Comparison of ENCODE assay signal across 9 mouse cellular contexts in genomic region chr5:114897374-114897793, GRCm38 (mm10). TPM values are rescaled to one million over a fixed set of nuclear protein-coding genes. Genes with fewer than 3 reads are reported as not detected.
DNase-seq lines count a peak whose midpoint lies in the region; ATAC-seq lines count a peak whose summit lies in the region.
"Had no signal": no experiment of that assay in that cellular context is flagged by ENCODE, and none has a peak within 500 bp of the region (broad histone marks: within the 10 kb centered on the region; RNA-seq: fewer than 3 reads in every experiment).

No protein-coding gene starts in this region.

- DNase-seq in gastrocnemius, adult 18-20 months (ENCODE audit: low spot score), result peak; percentile 40
- no peak for DNase-seq in gastrocnemius, postnatal 4 days (ENCODE audit: low spot score in 2 of 2)
- peak; percentile 38 to 43 for DNase-seq in heart, postnatal 14 days
- DNase-seq in kidney, postnatal 4 days, result peak; percentile 46 to 65
- DNase-seq in natural killer cell, adult 2 months (ENCODE audit: low spot score in 2 of 2), result no peak
- no peak for DNase-seq in spleen, adult 18-20 months

- intact Hi-C loops in heart, postnatal 14 days (cut with DNase I), result no loop called here

- ATAC-seq in common myeloid progenitor, adult 5-6 weeks (replicated peaks; ENCODE audit: low read depth, poor library complexity, severe bottlenecking), result peak; percentile 62
- peak; percentile 38; the same call in 1 of the 2 replicates for ATAC-seq in megakaryocyte-erythroid progenitor cell, adult 5-6 weeks (replicated peaks; ENCODE audit: low FRiP score, low TSS enrichment, poor library complexity, severe bottlenecking)
- ATAC-seq: Patski had no signal

RNA-seq across cellular contexts. Expression of gene Oasl2, which starts 0.6 kb away (rescaled TPM):
- 1 to 10 TPM in 1 of 2 experiments, under 1 TPM in 1; 0.43 to 1.3 TPM for total RNA-seq in gastrocnemius, adult 18-20 months (2021)
- 1 to 10 TPM; 1.4 to 2.5 TPM for total RNA-seq in gastrocnemius, postnatal 4 days (2021)
- 9.4 and 10.8 TPM in 2 replicates for total RNA-seq in common myeloid progenitor, adult 5-6 weeks (2017)
- total RNA-seq in heart, postnatal 14 days (2021), result 1 to 10 TPM; 5.1 to 5.3 TPM
- 3.9 and 6.3 TPM in 2 replicates for total RNA-seq in megakaryocyte-erythroid progenitor cell, adult 5-6 weeks (2014; fragmentation: Nextera tagmentation)
- total RNA-seq in megakaryocyte-erythroid progenitor cell, adult 5-6 weeks (2017), result 5.8 and 9.7 TPM in 2 replicates

RNA-seq across cellular contexts. Expression of gene Oasl1, which starts 25.7 kb away (rescaled TPM):
- under 1 TPM in 1 of 2 experiments, not detected in 1; 0.31 TPM for total RNA-seq in gastrocnemius, adult 18-20 months (2021)
- under 1 TPM; 0.52 to 0.71 TPM for total RNA-seq in gastrocnemius, postnatal 4 days (2021)
- 3.3 and 4.3 TPM in 2 replicates for total RNA-seq in common myeloid progenitor, adult 5-6 weeks (2017)
- under 1 TPM in 1 of 2 experiments, not detected in 1; 0.83 TPM for total RNA-seq in heart, postnatal 14 days (2021)
- 12.2 and 21.1 TPM in 2 replicates for total RNA-seq in megakaryocyte-erythroid progenitor cell, adult 5-6 weeks (2014; fragmentation: Nextera tagmentation)
- 2.6 and 7.0 TPM in 2 replicates for total RNA-seq in megakaryocyte-erythroid progenitor cell, adult 5-6 weeks (2017)

RNA-seq across cellular contexts. Expression of gene Gm9936, which starts 38.9 kb away (rescaled TPM):
- not detected for total RNA-seq in gastrocnemius, adult 18-20 months (2021)
- total RNA-seq in gastrocnemius, postnatal 4 days (2021), result not detected
- not detected in 2 replicates for total RNA-seq in common myeloid progenitor, adult 5-6 weeks (2017)
- not detected for total RNA-seq in heart, postnatal 14 days (2021)
- total RNA-seq in megakaryocyte-erythroid progenitor cell, adult 5-6 weeks (2014; fragmentation: Nextera tagmentation), result not detected in 2 replicates
- not detected in 2 replicates for total RNA-seq in megakaryocyte-erythroid progenitor cell, adult 5-6 weeks (2017)

RNA-seq across cellular contexts. Expression of gene 4930519G04Rik, which starts 43.9 kb away (rescaled TPM):
- not detected for total RNA-seq in gastrocnemius, adult 18-20 months (2021)
- total RNA-seq in gastrocnemius, postnatal 4 days (2021), result not detected
- total RNA-seq in common myeloid progenitor, adult 5-6 weeks (2017), result not detected in 2 replicates
- total RNA-seq in heart, postnatal 14 days (2021), result not detected
- not detected in 2 replicates for total RNA-seq in megakaryocyte-erythroid progenitor cell, adult 5-6 weeks (2014; fragmentation: Nextera tagmentation)
- total RNA-seq in megakaryocyte-erythroid progenitor cell, adult 5-6 weeks (2017), result not detected in 2 replicates

RNA-seq across cellular contexts. Expression of gene 2210016L21Rik, which starts 44.6 kb away (rescaled TPM):
- 10 to 100 TPM; 17.1 to 24.1 TPM for total RNA-seq in gastrocnemius, adult 18-20 months (2021)
- total RNA-seq in gastrocnemius, postnatal 4 days (2021), result 10 to 100 TPM; 34.5 to 34.6 TPM
- 17.3 and 18.3 TPM in 2 replicates for total RNA-seq in common myeloid progenitor, adult 5-6 weeks (2017)
- total RNA-seq in heart, postnatal 14 days (2021), result 10 to 100 TPM; 28.6 to 31.2 TPM
- 20.0 and 21.2 TPM in 2 replicates for total RNA-seq in megakaryocyte-erythroid progenitor cell, adult 5-6 weeks (2014; fragmentation: Nextera tagmentation)
- 13.2 and 20.1 TPM in 2 replicates for total RNA-seq in megakaryocyte-erythroid progenitor cell, adult 5-6 weeks (2017)

Comparison
In these comparisons a context has a peak if more than half of its experiments do, and no peak if none do; other contexts are left out.
1. DNase-seq: peak in gastrocnemius, adult 18-20 months (single experiment), heart, postnatal 14 days (2 of 2) and kidney, postnatal 4 days (2 of 2); none in gastrocnemius, postnatal 4 days (0 of 2), natural killer cell, adult 2 months (0 of 2) and spleen, adult 18-20 months (0 of 2).